Mouse (Mus musculus) lung, adult 2 months (tissue): ENCODE measurements around the gene Epb41l3.

Experiments used
- CTCF ChIP-seq: fragments of 200-500 bp; IDR thresholded peaks from 2 replicates; pipeline ENCODE4 v1.5.1; 2011; ENCODE audit warnings: mild to moderate bottlenecking, low read length, control low read depth; ENCODE audit not compliant: insufficient read depth
- POLR2A ChIP-seq: fragments of 200-500 bp; IDR thresholded peaks from 2 replicates; pipeline ENCODE4 v1.6.1; 2011; ENCODE audit warnings: low read depth, mild to moderate bottlenecking, control low read depth, low read length, borderline replicate concordance; ENCODE audit errors: extremely low read depth

DNA sequence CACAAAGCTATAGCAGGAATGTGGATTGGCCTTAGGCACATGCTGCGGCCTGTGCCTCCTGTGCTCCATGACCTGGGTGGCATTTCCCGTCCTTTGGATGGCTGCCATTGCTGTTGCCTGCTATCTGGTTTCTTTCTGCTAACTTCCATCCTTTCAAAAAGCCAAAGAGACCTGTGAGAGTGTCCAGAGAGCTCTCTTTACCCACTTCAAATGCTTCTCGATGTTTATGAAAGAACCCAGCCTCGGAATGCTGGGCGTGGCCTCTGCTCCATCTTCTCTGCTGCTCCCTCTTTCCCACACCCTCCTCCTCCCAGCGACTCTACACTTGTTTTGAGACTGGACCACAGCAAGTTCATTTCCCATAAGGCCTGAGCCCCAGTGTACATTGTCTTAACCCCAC lies 120.3 kb downstream of the Epb41l3 start:
- TF ChIP-seq CTCF: no peak
- TF ChIP-seq POLR2A: no peak
